Mouse (Mus musculus) stomach, postnatal 0 days (tissue): ENCODE measurements at regions not wholly inside any gene's neighbourhood (a gene's known extent, or its start where the extent isn't known, plus 50 kb on each side); places are given as distances from the start of the nearest gene placed in this dataset.

Experiments
- CTCF ChIP-seq: IDR thresholded peaks from 2 replicates; pipeline ENCODE4 v1.5.1; 2016; ENCODE audit warnings: antibody characterized with exemption, low read depth, mild to moderate bottlenecking, moderate library complexity
- EP300 ChIP-seq: optimal IDR thresholded peaks from 2 replicates; pipeline ENCODE3; 2016; ENCODE audit warnings: antibody characterized with exemption

DNA sequence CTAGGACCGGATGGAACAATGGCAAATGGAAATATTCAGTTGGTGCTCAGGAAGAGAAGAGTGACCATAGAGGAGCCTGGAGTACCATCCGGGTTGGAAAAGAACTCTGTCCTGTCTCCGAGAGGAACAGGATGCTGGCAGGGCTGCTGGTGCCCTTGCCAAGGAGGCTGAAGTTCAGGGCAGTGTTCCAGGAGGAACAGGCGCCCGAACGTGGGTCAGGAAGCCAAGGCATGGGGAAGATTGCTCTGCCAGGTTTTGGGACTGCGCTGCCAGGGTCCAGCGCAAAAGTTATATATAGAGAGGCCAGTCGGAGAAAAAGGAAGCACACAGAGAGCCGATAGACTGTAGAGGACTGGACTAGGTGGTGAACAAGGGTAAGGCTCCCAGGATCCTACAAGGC lies 92.3 kb upstream of the Mdm1 start:
- TF ChIP-seq CTCF (no peak), EP300 (no peak)
